Mouse (Mus musculus): ENCODE data around the gene Mipol1.
"Not testable (repeated sequence)": the region's sequence is repeated elsewhere in the genome, so short reads cannot be mapped to it uniquely, and the experiment has no call there.

The Mipol1 gene

GRCm38 (mm10) chr12:57428243-57428642 is 198.0 kb downstream of the Mipol1 start:
- DNase-seq (ENCODE audit: low spot score in 2 of 2) = no peak

GRCm38 (mm10) chr12:57428767-57429166 is 198.5 kb downstream of the Mipol1 start:
- no peak for DNase-seq (ENCODE audit: low spot score in 2 of 2)

- not testable (repeated sequence) for DNase-seq (ENCODE audit: low spot score in 2 of 2)
Measured at GRCm38 (mm10) chr12:57436939-57437659, 206.9 kb downstream of the Mipol1 start.

- DNase-seq (ENCODE audit: low spot score in 2 of 2) = peak in 1 of 2 experiments; percentile 31
Measured at GRCm38 (mm10) chr12:57444281-57444903, 214.2 kb downstream of the Mipol1 start.

GRCm38 (mm10) chr12:57447331-57447730 is 217.1 kb downstream of the Mipol1 start:
- DNase-seq (ENCODE audit: low spot score in 2 of 2) = no peak

GRCm38 (mm10) chr12:57449299-57449698 is 219.1 kb downstream of the Mipol1 start:
- DNase-seq (ENCODE audit: low spot score in 2 of 2) = no peak

- DNase-seq (ENCODE audit: low spot score in 2 of 2) = peak in 1 of 2 experiments; percentile 29
Measured at GRCm38 (mm10) chr12:57450017-57450583, 219.9 kb downstream of the Mipol1 start.

- DNase-seq (ENCODE audit: low spot score in 2 of 2) = no peak
Measured at GRCm38 (mm10) chr12:57456911-57457310, 226.7 kb downstream of the Mipol1 start.

GRCm38 (mm10) chr12:57457339-57457738 is 227.1 kb downstream of the Mipol1 start:
- no peak for DNase-seq (ENCODE audit: low spot score in 2 of 2)

GRCm38 (mm10) chr12:57464520-57465334 is 234.5 kb downstream of the Mipol1 start:
- no peak for DNase-seq (ENCODE audit: low spot score in 2 of 2)

- no peak for DNase-seq (ENCODE audit: low spot score in 2 of 2)
Measured at GRCm38 (mm10) chr12:57471786-57472185, 241.6 kb downstream of the Mipol1 start.

GRCm38 (mm10) chr12:57476876-57477275 is 246.6 kb downstream of the Mipol1 start:
- DNase-seq (ENCODE audit: low spot score in 2 of 2) = no peak

- DNase-seq (ENCODE audit: low spot score in 2 of 2) = no peak
Measured at GRCm38 (mm10) chr12:57481823-57482222, 251.6 kb downstream of the Mipol1 start.

GRCm38 (mm10) chr12:57496347-57497119 is 266.3 kb downstream of the Mipol1 start:
- no peak for DNase-seq (ENCODE audit: low spot score in 2 of 2)

GRCm38 (mm10) chr12:57500246-57500645 is 270.0 kb downstream of the Mipol1 start:
- no peak for DNase-seq (ENCODE audit: low spot score in 2 of 2)

GRCm38 (mm10) chr12:57505329-57505728 is 275.1 kb downstream of the Mipol1 start:
- DNase-seq (ENCODE audit: low spot score in 2 of 2) = no peak

- peak; percentile 8 to 35 for DNase-seq (ENCODE audit: low spot score in 2 of 2)
Measured at GRCm38 (mm10) chr12:57508938-57509337, 278.7 kb downstream of the Mipol1 start.

GRCm38 (mm10) chr12:57509726-57510125 is 279.5 kb downstream of the Mipol1 start:
- DNase-seq (ENCODE audit: low spot score in 2 of 2) = no peak

- no peak for DNase-seq (ENCODE audit: low spot score in 2 of 2)
Measured at GRCm38 (mm10) chr12:57511127-57511526, 280.9 kb downstream of the Mipol1 start.

GRCm38 (mm10) chr12:57511560-57511959 is 281.3 kb downstream of the Mipol1 start:
- DNase-seq (ENCODE audit: low spot score in 2 of 2) = no peak

GRCm38 (mm10) chr12:57514552-57514951 is 284.3 kb downstream of the Mipol1 start:
- DNase-seq (ENCODE audit: low spot score in 2 of 2) = no peak

Measured in urinary bladder, postnatal 36 days (tissue).